Mouse (Mus musculus) heart, adult 2 months (tissue): ENCODE results near the gene Tcf20.

Source experiments
- CTCF ChIP-seq: fragments of 200-600 bp; IDR thresholded peaks from 2 replicates; pipeline ENCODE4 v1.8.1; 2022; ENCODE audit warnings: antibody characterized with exemption, mild to moderate bottlenecking, moderate library complexity
- EP300 ChIP-seq: fragments of 200-500 bp; IDR thresholded peaks from 2 replicates; pipeline ENCODE4 v1.6.1; 2011; ENCODE audit warnings: low read depth, low read length, control low read depth; ENCODE audit not compliant: insufficient read depth

- TF ChIP-seq CTCF: no peak
- no peak for TF ChIP-seq EP300
Measured at GRCm38 (mm10) chr15:82914455-82914854, 73.2 kb downstream of the Tcf20 start.
